Mouse (Mus musculus): ENCODE results near the gene Ston1. TPM values are rescaled to one million over a fixed set of nuclear protein-coding genes. Genes with fewer than 3 reads are reported as not detected.

The Ston1 gene
- polyA plus RNA-seq, 1 experiment from 2014 or later = 8.6 TPM

DNA sequence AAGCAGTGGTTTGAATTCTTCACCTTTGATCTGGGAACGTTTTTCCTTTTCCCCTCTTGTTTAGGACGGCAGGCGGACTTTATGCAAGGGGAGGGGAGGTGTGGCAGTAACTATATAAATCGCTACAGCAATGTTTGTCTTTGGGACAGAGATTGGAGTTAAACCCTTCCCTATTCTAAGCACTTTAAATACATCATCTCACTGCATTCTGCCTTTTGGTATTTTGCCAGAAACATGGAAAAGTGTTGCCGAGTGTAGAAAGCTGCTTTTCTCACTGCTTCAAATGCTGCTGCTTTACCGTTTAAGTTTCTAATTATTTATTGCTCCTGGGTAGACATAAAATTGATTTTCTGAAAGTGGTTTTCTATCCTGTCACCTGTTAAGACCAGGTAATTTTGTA is 104.9 kb downstream of the Ston1 start:
- Histone ChIP-seq H3K4me2 (no peak overlapping the region), H3K4me1 (peaks cover 5% of the 10 kb centered on the region), H3K27me3 (no peaks in the 10 kb centered on the region), H3K4me3 (no peak overlapping the region), H3K27ac (no peak overlapping the region), H3K36me3 (no peaks in the 10 kb centered on the region), H3K9ac (no peak overlapping the region), H3K9me3 (no peaks in the 10 kb centered on the region)
- ATAC-seq (ENCODE audit: insufficient number of reproducible peaks, low FRiP score, low TSS enrichment, low read depth) = no peak
- WGBS = 11% methylated on average over 6 of the region's 6 CpGs

- Histone ChIP-seq H3K4me2 (no peak overlapping the region), H3K27me3 (no peaks in the 10 kb centered on the region), H3K9me3 (no peaks in the 10 kb centered on the region), H3K27ac (no peak overlapping the region), H3K4me1 (peaks cover 3% of the 10 kb centered on the region), H3K36me3 (no peaks in the 10 kb centered on the region), H3K9ac (no peak overlapping the region), H3K4me3 (no peak overlapping the region)
- ATAC-seq (ENCODE audit: insufficient number of reproducible peaks, low FRiP score, low TSS enrichment, low read depth) = no peak
- whole genome bisulfite sequencing = 34% methylated on average over 4 of the region's 4 CpGs
Observed at GRCm38 (mm10) chr17:88703112-88703511, 105.6 kb downstream of the Ston1 start.

GRCm38 (mm10) chr17:88706231-88706649 is 108.8 kb downstream of the Ston1 start:
- no peak overlapping the region for H3K4me2 ChIP-seq
- H3K9me3 ChIP-seq = no peaks in the 10 kb centered on the region
- H3K36me3 ChIP-seq = no peaks in the 10 kb centered on the region
- WGBS = 61% methylated on average over 8 of the region's 8 CpGs
- peaks cover 3% of the 10 kb centered on the region for H3K4me1 ChIP-seq
- no peak overlapping the region for H3K4me3 ChIP-seq
- H3K9ac ChIP-seq = no peak overlapping the region
- ATAC-seq (ENCODE audit: insufficient number of reproducible peaks, low FRiP score, low TSS enrichment, low read depth) = no peak; the same call in 1 of the 2 replicates
- H3K27ac ChIP-seq = no peak overlapping the region
- no peaks in the 10 kb centered on the region for H3K27me3 ChIP-seq

Other genes starting within 250 kb of the Ston1 start
- 16.6 and 17.3 TPM in 2 replicates for gene Foxn2, start 157.0 kb upstream of the Ston1 start, polyA plus RNA-seq (2015; fragmentation: Nextera tagmentation; extraction: Ambion mirVana)
- gene Ppp1r21, start 67.6 kb upstream of the Ston1 start, polyA plus RNA-seq (2015; fragmentation: Nextera tagmentation; extraction: Ambion mirVana) = 19.9 and 21.8 TPM in 2 replicates
- gene Gtf2a1l, start 71.0 kb downstream of the Ston1 start, polyA plus RNA-seq (2015; fragmentation: Nextera tagmentation; extraction: Ambion mirVana) = not detected in 2 replicates
- 0.20 and 0.49 TPM in 2 replicates for gene Lhcgr, start 194.3 kb downstream of the Ston1 start, polyA plus RNA-seq (2015; fragmentation: Nextera tagmentation; extraction: Ambion mirVana)

Data from limb, embryonic 15.5 days (tissue).